Mouse (Mus musculus) stomach, postnatal 0 days (tissue): ENCODE data around the gene Dkc1.

Source experiments
- CTCF ChIP-seq: IDR thresholded peaks from 2 replicates; pipeline ENCODE4 v1.5.1; 2016; ENCODE audit warnings: antibody characterized with exemption, low read depth, mild to moderate bottlenecking, moderate library complexity
- EP300 ChIP-seq: optimal IDR thresholded peaks from 2 replicates; pipeline ENCODE3; 2016; ENCODE audit warnings: antibody characterized with exemption

DNA sequence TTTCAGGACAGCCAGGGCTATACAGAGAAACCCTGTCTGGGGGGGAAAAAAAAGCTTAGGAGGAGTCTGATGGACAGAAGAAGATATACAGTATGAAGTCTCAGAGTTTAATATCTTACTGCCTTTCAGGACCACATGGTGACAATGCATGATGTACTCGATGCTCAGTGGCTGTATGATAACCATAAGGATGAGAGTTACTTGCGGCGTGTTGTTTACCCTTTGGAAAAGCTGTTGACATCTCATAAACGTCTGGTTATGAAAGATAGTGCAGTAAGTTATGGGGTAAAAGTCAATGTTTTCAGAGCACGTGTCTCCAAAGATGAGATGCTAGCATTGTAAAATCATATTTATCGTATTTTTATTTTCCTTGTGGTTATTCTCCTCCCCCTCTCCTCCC, 6.6 kb downstream of the Dkc1 start:
- no peak for TF ChIP-seq EP300
- TF ChIP-seq CTCF, result no peak
